Mouse (Mus musculus) spleen, postnatal 4 days (tissue): ENCODE results near the gene Krt8.

Experiments
- DNase-seq, 2 experiments: peaks; one replicate each; pipeline ENCODE4 v3.0.0; 2022; ENCODE audit warnings: low spot score in 2 of 2

Gene Krt8

DNA sequence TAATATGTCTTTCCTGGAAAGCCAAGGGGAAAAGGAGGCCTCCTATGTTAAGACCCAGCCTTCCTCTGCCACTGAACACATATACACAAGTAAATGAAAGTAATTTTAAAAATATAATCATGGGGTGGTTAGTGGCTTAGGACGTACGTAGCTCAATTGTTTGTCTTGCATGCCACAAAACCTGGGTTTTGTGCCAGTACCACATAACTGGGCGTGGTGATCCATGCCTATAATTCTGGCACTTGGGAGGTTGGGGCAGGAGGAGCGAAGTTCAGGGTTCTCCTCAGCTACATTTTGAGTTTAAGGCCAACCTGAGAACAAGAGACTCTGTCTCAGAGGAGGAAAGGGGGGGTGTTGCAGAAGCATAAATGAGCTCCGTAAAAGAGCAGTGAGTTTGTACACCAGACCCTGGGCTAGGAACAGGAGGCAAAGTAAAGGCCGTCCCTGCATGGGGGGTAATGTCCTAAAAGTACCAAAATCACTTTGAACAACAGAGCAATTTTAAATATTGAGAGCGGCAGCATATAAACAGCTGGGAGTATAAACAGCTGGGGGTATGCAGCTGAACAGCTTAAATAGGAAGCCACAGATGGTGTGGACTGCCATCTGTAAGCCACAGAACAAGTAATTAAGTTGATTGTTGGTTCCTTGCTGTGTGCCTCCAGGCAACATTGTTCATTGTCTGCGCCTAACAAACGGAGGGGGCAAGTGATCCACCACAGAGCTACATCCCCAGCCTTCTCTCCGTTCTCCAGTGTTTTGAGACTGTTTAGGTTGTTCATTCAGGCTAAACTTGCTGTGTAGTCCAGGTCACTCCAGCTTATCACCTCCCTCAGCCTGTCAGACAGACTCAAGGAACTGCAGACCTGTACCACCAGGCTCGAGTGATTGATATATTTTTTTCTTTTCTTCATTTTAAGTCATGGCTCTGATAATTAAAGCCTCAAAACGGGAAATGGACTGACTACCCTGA is 3.1 kb upstream of the Krt8 start:
- no peak for DNase-seq

DNA sequence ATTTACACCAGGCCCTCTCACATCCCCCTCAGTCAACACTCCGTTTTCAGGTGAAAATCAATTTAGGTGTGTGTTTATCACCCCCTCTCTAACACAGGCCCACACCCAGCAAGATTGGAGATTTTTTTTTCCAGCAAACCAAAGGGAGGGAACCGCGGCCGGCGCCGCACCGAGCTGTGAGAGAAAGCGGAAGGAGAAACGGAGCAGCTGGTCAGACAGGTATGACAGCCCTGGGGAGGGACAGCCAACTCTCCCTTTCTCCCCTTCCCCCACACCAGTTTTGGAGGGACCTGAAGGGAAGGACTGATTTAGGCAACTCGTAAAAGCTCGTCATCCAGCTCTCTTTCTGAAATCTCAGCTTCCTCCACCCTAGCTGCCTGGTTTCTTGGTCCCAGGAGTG is 2.0 kb upstream of the Krt8 start:
- no peak for DNase-seq

DNA sequence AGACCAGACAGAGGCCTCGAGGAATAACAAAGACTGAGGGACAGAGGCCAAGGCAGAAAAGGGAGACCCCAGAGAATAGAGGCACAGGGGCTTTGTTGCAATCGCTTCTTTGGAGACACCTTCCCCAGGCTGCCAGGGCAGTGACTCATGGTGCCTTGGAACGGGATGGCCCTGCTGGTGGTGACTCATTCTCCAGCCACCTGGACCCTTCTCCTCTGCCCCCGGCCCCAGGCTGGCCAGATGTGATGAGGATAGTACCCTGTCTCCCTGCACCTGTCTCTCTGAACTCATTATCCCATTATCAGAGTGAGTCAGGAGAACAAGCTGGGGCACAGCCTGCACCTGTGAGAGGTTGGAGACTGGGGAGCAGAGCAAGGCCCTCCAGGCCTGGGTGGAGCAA is 1.0 kb upstream of the Krt8 start:
- no peak for DNase-seq

DNA sequence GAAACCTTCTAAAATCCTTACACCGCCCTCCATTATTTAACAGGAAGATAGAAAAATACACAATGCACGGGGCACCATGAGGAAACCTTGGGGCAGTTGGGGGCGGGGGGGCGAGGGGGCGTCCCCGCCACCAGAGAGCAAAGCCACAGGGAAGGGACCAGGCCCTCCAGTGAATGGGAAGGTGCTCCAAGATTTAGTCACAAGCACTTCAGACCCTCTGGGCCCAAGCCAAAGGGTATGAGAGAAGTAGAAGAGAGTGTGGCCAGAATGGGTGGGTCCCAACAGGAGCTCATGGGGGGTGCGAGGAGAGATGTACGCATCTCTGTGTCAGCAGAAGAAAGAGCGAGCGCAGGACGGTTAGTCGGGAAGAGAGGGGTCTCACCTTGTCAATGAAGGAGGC is 766 bp downstream of the Krt8 start:
- DNase-seq, result no peak

DNA sequence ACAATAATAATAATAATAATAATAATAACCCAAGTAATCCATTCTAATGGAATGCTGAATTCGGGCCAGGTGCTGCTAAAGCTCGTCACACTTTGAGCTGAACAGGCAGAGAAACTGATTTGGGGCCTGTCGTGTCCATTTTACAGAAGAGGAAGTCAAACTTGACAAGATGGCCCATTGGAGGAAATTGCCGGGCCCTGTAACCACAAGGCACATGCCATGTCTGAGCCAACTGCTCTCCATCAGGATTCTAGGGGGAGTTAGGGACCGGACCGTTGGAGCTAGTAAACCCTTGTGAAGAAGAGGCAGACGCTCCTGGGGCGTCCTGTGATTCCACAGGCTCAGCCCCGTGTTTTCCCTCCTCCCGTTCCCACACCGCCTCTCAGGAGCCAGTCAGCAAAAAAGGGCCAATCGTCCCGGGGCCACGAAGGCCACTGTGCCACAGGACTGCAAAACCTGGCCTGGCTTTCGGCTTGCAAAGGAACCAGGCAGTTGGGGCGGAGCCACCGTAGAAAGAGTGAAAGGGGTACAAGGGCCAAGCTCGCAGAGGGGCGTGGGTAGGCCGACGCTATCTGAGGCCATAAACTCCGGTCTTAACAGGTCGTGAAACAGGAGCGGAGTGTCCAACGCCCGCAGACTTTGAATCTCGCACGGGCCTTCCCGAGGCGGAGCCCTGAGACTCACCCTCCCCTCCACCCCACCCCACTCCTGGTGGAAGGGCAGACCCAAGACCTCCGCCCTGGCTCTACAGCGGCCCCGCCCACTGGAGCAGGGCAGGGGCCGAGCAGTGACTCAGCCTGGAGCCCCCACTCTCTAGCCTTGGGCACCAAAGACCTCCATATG is 1.4 kb downstream of the Krt8 start:
- peak in 1 of 2 experiments; percentile 68 for DNase-seq

- DNase-seq, result no peak
These were observed 4.5 kb downstream of the Krt8 start for GRCm38 (mm10) chr15:101999676-102000335.

DNA sequence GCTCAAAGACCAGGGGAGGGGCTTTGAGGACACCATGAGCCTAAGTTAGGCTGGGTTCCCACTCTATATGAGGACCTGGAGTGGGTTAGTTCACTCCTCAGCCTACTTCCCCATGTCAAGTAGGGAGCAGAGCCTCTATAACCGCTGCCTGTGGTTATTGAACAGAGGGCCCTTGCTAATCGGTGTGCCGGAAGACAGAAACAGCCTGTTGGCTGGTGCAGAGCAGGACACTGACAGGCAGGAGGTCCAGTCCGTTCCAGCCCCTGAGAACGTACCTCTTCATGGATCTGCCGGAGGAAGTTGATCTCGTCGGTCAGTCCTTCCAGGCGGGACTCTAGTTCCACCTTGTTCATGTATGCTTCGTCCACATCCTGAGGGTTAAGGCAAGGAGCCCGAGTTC is 5.1 kb downstream of the Krt8 start:
- peak in 1 of 2 experiments; percentile 55 for DNase-seq

- peak in 1 of 2 experiments; percentile 51 for DNase-seq
These were observed 7.7 kb downstream of the Krt8 start for GRCm38 (mm10) chr15:101996450-101997078.

GRCm38 (mm10) chr15:101995484-101996236 is 8.6 kb downstream of the Krt8 start:
- DNase-seq, result no peak

- DNase-seq, result no peak
These were observed 9.9 kb downstream of the Krt8 start for GRCm38 (mm10) chr15:101994365-101994764.

GRCm38 (mm10) chr15:101990946-101991345 is 13.3 kb downstream of the Krt8 start:
- DNase-seq, result no peak

- DNase-seq, result no peak
These were observed 15.6 kb downstream of the Krt8 start for GRCm38 (mm10) chr15:101988714-101989113.

- peak; percentile 79 to 91 for DNase-seq
These were observed 16.2 kb downstream of the Krt8 start for GRCm38 (mm10) chr15:101988119-101988518.

DNA sequence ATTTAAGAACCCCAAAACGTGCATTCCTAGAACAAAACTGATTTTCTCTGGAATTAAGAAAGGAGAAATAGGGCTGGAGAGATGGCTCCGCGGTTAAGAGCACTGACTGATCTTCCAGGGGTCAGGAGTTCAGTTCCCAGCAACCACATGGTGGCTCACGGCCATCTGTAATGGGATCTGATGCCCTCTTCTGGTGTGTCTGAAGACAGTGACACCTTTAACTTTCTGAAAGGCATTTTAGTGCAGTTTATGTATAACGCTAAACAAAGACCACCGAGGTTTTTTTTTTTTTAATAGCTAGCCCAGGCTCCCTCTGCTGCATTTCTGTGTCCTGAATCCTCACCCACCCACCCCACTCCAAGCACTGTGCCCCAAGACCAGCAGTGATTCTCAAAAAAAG is 19.5 kb downstream of the Krt8 start:
- no peak for DNase-seq

- DNase-seq, result peak; percentile 85 to 94
These were observed 20.2 kb downstream of the Krt8 start for GRCm38 (mm10) chr15:101983949-101984601.

GRCm38 (mm10) chr15:101983315-101983948 is 20.9 kb downstream of the Krt8 start:
- DNase-seq, result no peak

GRCm38 (mm10) chr15:101980849-101981248 is 23.4 kb downstream of the Krt8 start:
- no peak for DNase-seq

- peak; percentile 90 to 94 for DNase-seq
These were observed 27.1 kb downstream of the Krt8 start for GRCm38 (mm10) chr15:101977043-101977726.

DNA sequence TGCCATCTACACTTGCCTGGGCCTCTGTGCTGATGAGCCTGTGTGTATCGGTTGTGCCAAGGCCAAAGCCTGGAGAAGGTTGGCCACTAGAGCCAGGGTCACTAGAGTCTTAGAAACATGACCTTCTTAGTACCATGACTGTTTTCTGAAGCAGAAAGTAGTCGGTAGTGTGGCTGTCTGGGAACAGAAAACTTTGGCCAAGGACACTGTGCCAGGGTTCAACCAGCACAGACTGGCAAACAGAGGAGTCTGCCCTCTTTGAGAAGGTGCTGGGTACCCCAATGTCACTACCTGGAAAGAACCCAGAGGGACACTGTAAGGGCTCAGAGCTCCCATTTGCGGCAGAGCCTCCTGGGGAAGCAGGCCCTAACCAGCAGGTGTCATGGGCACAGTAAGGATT is 27.6 kb downstream of the Krt8 start:
- no peak for DNase-seq
